Mouse (Mus musculus) lung, postnatal 0 days (tissue): Measurements from ENCODE around the gene Pxt1. TPM values are rescaled to one million over a fixed set of nuclear protein-coding genes. Genes with fewer than 3 reads are reported as not detected.

Experiments
- ATAC-seq: fragments of 200-750 bp; cut with Nextera tagmentation; 2 replicates; pipeline ENCODE4 v1.8.0; 2017; ENCODE audit warnings: moderate library complexity
- DNase-seq: peaks from one replicate; pipeline ENCODE4 v3.0.0-alpha.2; 2016; ENCODE audit warnings: low spot score
- H3K27ac ChIP-seq: fragments of 300-500 bp; sonication (generic); 2 replicates; pipeline ENCODE4 v1.5.1; 2014; ENCODE audit warnings: antibody characterized with exemption, mild to moderate bottlenecking, low read length, mixed read lengths
- H3K27me3 ChIP-seq: fragments of 300-500 bp; sonication (generic); replicated peaks from 2 replicates; pipeline ENCODE4 v1.6.1; 2014; ENCODE audit warnings: low read length, mixed read lengths; ENCODE audit not compliant: insufficient read depth
- H3K36me3 ChIP-seq: fragments of 300-500 bp; sonication (generic); 2 replicates; pipeline ENCODE4 v1.6.1; 2014; ENCODE audit warnings: low read length, mixed read lengths; ENCODE audit not compliant: insufficient read depth
- H3K4me1 ChIP-seq: fragments of 300-500 bp; sonication (generic); 2 replicates; pipeline ENCODE4 v1.6.1; 2014; ENCODE audit warnings: antibody characterized with exemption, low read depth, low read length, mixed read lengths; ENCODE audit not compliant: insufficient read depth
- H3K4me2 ChIP-seq: fragments of 300-500 bp; sonication (generic); replicated peaks from 2 replicates; pipeline ENCODE4 v1.6.1; 2014; ENCODE audit warnings: low read depth, mild to moderate bottlenecking, low read length, moderate library complexity, mixed read lengths
- H3K4me3 ChIP-seq: fragments of 300-500 bp; sonication (generic); 2 replicates; pipeline ENCODE4 v1.5.1; 2014; ENCODE audit warnings: low read depth, low read length
- H3K9ac ChIP-seq: fragments of 300-500 bp; sonication (generic); replicated peaks from 2 replicates; pipeline ENCODE4 v1.6.1; 2014; ENCODE audit warnings: low read depth, mild to moderate bottlenecking
- H3K9me3 ChIP-seq: fragments of 300-500 bp; sonication (generic); 2 replicates; pipeline ENCODE4 v1.6.1; 2016; ENCODE audit warnings: low read length, mixed read lengths
- CTCF ChIP-seq: IDR thresholded peaks from 2 replicates; pipeline ENCODE4 v1.5.1; 2016; ENCODE audit warnings: antibody characterized with exemption, mild to moderate bottlenecking
- EP300 ChIP-seq: IDR thresholded peaks from 2 replicates; pipeline ENCODE4 v1.6.1; 2016; ENCODE audit warnings: antibody characterized with exemption, mild to moderate bottlenecking, control low read depth
- WGBS: fragments of 180-500 bp; shearing (Covaris S2); extraction: QIAGEN DNeasy Blood & Tissue Kit; methylation state at CpG from one replicate; pipeline ENCODE4 v1.1.7; 2014; 5-methylcytosine and 5-hydroxymethylcytosine counted together
- polyA plus RNA-seq: library from polyadenylated mRNA; unstranded; fragments of >200 nt; fragmentation: Nextera tagmentation; extraction: Ambion mirVana; gene quantifications from 2 replicates; pipeline ENCODE4 v1.2.1, GENCODE M21; 2015

The Pxt1 gene
- polyA plus RNA-seq, 1 experiment from 2014 or later = 0.12 TPM

DNA sequence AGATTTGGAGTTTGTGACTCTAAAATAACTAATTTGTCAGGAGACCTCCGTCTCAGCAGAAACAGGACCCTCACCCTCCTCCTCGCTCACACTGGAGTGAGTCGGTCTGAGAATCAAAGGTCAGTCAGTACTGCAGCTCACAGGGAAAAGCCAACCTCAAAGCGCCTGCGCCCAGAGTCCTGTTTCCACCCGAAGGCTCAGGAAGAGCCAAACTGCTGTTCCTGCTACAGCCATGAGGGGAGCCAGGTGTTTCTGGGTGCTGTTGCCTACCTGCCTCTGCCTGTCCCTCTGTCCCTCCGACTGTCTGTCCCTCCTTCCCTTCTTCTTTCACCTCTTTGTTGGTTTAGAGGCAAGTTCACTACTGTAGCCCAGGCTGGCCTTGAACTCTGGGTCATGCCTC lies 33.5 kb downstream of the Pxt1 start:
- DNase-seq (peak; percentile 36), ATAC-seq (no peak)
- WGBS = 37% methylated on average over 7 of the region's 7 CpGs
- TF ChIP-seq EP300 (no peak), CTCF (peak; percentile 46)
- H3K9me3 ChIP-seq = no peaks in the 10 kb centered on the region
- no peaks in the 10 kb centered on the region for H3K27me3 ChIP-seq
- no peaks in the 10 kb centered on the region for H3K36me3 ChIP-seq
- no peak overlapping the region for H3K27ac ChIP-seq
- H3K4me1 ChIP-seq = peaks cover 4% of the 10 kb centered on the region; the same call in 1 of the 2 replicates
- H3K4me3 ChIP-seq = no peak overlapping the region
- no peak overlapping the region for H3K9ac ChIP-seq
- H3K4me2 ChIP-seq = no peak overlapping the region

DNA sequence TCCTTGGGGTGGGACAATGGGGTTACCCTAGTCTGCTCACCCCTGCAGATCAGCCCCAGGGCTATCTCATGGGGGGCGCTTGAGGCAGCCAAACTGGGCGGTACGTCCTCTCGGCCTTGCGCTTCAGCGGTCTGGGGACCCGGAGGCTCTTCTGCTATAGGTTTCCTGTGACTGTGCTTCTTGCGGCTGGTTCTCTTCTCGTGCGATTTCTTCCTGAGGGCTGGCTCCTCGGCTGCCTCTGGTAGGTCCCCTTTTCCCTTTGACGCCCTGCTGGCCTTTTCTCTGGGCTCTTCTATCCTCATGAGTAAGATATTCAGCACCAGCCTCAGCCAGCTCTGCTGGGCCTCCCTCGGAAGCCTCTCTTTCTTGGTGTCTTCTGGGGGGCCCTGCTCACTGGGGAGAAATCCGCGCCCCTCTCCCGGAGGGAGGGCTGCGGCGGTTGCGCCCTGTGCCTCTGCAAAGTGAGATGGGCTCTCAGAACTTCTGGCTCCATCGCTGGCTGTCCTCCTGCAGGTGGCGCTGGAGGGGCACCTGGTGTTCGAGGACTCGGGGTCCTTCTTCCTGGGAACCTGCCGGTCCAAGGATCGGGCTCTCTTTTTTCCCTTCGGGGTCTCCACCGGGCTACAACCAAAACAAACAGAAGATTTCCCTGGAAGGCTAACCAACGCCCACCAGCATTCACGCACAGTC lies 34.2 kb downstream of the Pxt1 start:
- H3K4me3 ChIP-seq = peak overlapping the region; percentile 12; the same call in 1 of the 2 replicates
- H3K9ac ChIP-seq = no peak overlapping the region

DNA sequence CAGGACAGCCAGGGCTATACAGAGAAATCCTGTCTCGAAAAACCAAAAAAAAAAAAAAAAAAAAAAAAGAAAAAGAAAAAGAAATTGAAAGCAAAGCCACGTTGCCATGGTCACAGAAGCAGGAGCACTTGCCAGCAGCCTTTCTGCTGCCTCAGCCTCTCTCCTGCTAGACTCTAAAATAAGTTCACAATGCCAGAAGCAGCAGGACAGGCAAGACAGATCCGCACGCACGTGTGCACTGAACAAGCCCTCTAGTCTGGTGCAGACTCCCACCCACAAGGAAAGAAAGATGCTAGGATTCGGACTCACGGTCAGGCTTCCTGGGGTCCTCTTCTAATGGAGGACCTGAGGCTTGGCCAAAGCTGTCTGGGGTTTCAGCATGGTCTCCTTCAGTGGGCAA lies 35.7 kb downstream of the Pxt1 start:
- H3K36me3 ChIP-seq = no peaks in the 10 kb centered on the region
- H3K4me3 ChIP-seq = no peak overlapping the region
- no peak overlapping the region for H3K27ac ChIP-seq
- DNase-seq (no peak), ATAC-seq (no peak)
- H3K4me1 ChIP-seq = peaks cover 4% of the 10 kb centered on the region; the same call in 1 of the 2 replicates
- H3K27me3 ChIP-seq = no peaks in the 10 kb centered on the region
- H3K4me2 ChIP-seq = no peak overlapping the region
- TF ChIP-seq CTCF = no peak
- TF ChIP-seq EP300 = no peak
- 65% methylated on average over 7 of the region's 7 CpGs for WGBS
- no peak overlapping the region for H3K9ac ChIP-seq
- H3K9me3 ChIP-seq = no peaks in the 10 kb centered on the region

More for the DNA sequence above, 34.2 kb downstream of the Pxt1 start:
- Histone ChIP-seq H3K4me1 (peaks cover 4% of the 10 kb centered on the region; the same call in 1 of the 2 replicates), H3K4me2 (peak overlapping the region; percentile 40), H3K9me3 (no peaks in the 10 kb centered on the region), H3K36me3 (no peaks in the 10 kb centered on the region), H3K27ac (no peak overlapping the region), H3K27me3 (no peaks in the 10 kb centered on the region)
- ATAC-seq (no peak), DNase-seq (peak; percentile 69)
- WGBS = 6% methylated on average over 29 of the region's 29 CpGs
- TF ChIP-seq EP300 (no peak), CTCF (peak; percentile 73)

DNA sequence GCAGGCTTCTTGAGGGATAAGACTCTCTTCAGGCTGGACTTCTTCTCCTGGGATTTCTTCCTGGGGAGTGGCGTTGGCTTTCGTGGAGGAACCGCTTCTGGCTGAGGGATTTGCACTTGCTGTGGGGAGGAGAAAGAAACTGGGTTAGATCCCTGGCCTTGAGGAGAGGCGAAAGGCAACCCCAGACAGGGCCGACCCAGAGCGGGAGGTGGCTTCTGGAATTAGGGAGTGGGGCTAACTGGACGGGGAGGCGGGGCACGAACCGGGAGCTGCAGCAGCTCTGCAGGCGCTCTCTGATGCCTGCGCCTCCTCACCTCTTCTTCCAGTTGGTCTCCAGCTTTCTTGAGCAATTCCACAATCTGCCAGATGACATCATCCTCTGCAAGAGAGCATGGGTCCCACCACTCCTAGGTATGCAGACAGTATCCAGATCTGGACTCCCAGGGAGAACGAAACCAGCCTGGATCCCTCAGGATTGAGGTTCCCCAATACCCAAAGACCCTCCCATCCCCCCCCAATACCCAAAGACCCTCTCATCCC lies 38.2 kb downstream of the Pxt1 start:
- no peak overlapping the region for H3K9ac ChIP-seq
- H3K4me3 ChIP-seq = no peak overlapping the region
- H3K4me1 ChIP-seq = peaks cover 4% of the 10 kb centered on the region; the same call in 1 of the 2 replicates
- no peaks in the 10 kb centered on the region for H3K9me3 ChIP-seq
- H3K36me3 ChIP-seq = no peaks in the 10 kb centered on the region
- ATAC-seq = no peak
- no peak for DNase-seq
- H3K4me2 ChIP-seq = no peak overlapping the region
- no peak for TF ChIP-seq CTCF
- TF ChIP-seq EP300 = no peak
- 75% methylated on average over 13 of the region's 13 CpGs for WGBS
- H3K27ac ChIP-seq = no peak overlapping the region
- no peaks in the 10 kb centered on the region for H3K27me3 ChIP-seq

DNA sequence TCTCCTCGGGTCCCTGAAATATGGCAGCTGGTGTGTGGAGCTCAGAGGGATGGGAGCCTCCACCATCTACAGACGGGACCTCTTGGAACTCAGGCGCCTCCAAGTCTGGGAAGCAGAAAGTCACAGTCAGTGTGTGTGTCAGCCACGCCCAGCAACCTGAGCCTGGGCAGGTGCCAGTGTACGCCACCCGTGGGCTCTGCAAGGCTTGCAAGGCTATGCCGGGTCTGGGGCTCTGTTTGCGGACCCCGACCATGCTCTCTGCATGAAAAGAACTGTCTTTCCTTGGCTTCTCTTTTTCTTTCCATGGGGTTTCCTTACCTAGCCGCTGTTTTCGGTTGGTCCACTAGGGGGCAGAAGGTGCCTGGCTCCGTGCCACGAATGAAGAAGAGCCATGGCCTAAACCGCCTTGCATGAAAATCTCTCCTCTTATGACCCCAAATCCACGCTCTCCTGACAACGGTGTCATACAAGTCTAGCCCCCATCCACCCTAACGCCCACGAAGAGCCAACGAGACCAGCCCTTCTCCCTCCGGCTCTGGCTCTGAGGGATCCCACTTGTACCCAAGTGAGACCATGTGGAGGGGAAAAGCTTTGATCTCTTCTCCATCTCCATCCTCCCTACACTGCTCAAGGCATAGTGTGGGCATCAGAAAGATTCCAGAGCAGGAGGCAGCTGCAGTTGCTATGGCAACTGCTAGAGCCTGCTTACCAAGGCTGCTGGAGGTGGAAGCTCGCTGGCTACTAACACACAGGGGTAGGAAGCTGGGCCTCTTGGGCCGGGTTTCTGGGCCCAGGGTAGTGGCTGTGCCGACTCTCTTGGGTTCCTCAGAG lies 38.9 kb downstream of the Pxt1 start:
- Histone ChIP-seq H3K27ac (no peak overlapping the region), H3K4me2 (no peak overlapping the region), H3K9ac (no peak overlapping the region), H3K9me3 (no peaks in the 10 kb centered on the region), H3K4me1 (peaks cover 4% of the 10 kb centered on the region; the same call in 1 of the 2 replicates), H3K36me3 (no peaks in the 10 kb centered on the region), H3K27me3 (no peaks in the 10 kb centered on the region), H3K4me3 (no peak overlapping the region)
- ATAC-seq = no peak; the same call in 1 of the 2 replicates
- peak; percentile 49 for DNase-seq
- 30% methylated on average over 23 of the region's 23 CpGs for WGBS
- no peak for TF ChIP-seq EP300
- TF ChIP-seq CTCF = peak; percentile 84

DNA sequence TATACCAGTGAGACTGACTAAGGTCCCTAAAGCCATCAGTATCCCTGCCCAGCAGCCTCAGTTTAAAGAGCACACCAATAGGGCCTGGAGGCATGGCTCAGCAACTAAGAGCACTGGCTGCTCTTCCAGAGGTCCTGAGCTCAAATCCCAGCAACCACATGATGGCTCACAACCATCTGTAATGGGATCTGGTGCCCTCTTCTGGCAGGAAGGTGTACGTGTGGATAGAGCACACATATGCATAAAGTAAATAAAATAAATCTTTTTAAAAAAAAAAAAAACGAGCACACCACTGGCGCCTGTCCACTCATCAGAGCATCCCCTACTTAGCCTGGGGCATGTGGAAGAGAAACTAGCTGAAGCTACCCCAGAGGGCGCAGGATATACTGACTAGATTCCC lies 42.1 kb downstream of the Pxt1 start:
- TF ChIP-seq EP300 (no peak), CTCF (peak; percentile 41)
- WGBS = 66% methylated on average over 4 of the region's 4 CpGs
- no peaks in the 10 kb centered on the region for H3K36me3 ChIP-seq

More for the DNA sequence above, 42.1 kb downstream of the Pxt1 start:
- DNase-seq (no peak), ATAC-seq (no peak)
- Histone ChIP-seq H3K4me1 (no peaks in the 10 kb centered on the region), H3K27me3 (no peaks in the 10 kb centered on the region), H3K4me2 (no peak overlapping the region), H3K4me3 (no peak overlapping the region), H3K9me3 (no peaks in the 10 kb centered on the region), H3K27ac (no peak overlapping the region), H3K9ac (no peak overlapping the region)
